Mouse (Mus musculus) embryonic fibroblast, embryonic 13.5 days (primary cell): ENCODE measurements at regions not wholly inside any gene's neighbourhood (a gene's known extent, or its start where the extent isn't known, plus 50 kb on each side); places are given as distances from the start of the nearest gene placed in this dataset.
"Not testable (repeated sequence)": the region's sequence is repeated elsewhere in the genome, so short reads cannot be mapped to it uniquely, and the experiment has no call there.

Experiments
- CTCF ChIP-seq: IDR thresholded peaks from 2 replicates; pipeline ENCODE4 v1.5.1; 2011; ENCODE audit warnings: mild to moderate bottlenecking, control low read depth, low read length, moderate library complexity, borderline replicate concordance; ENCODE audit not compliant: insufficient read depth
- POLR2A ChIP-seq: IDR thresholded peaks from 2 replicates; pipeline ENCODE4 v1.6.1; 2011; ENCODE audit warnings: low read depth, mild to moderate bottlenecking, control low read depth, low read length, moderate library complexity

- not testable (repeated sequence) for TF ChIP-seq CTCF, POLR2A
Measured at GRCm38 (mm10) chr10:7358791-7359190, 114.6 kb downstream of the Ulbp1 start.
